Mouse (Mus musculus): ENCODE measurements around the gene Pth2.

DNA sequence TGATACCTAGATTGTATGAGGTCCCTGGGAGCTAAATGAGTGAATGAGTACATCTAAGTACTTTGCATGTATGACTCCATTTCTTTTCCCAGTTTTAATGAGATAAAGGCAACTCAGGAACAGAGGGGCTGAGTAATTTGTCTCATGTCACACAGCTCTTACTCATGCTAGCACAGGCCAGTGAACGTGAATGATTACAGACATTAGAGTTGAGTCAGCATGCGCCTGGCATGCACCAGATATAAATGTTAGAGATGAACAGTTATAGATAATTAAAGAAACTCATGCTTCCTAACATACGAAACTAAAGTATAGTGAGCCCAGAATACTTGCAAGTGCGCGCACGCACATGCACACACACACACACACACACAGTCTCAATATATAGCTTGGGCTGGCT lies 9.4 kb downstream of the Pth2 start:
- TF ChIP-seq EP300 (IDR thresholded peaks at IDR 0.05; ENCODE audit: low read depth) (no peak), CTCF (IDR thresholded peaks at IDR 0.05; ENCODE audit: low read depth) (no peak)
